Mouse (Mus musculus) midbrain, embryonic 15.5 days (tissue): ENCODE data around the gene Cdc42ep2. TPM values are rescaled to one million over a fixed set of nuclear protein-coding genes. Genes with fewer than 3 reads are reported as not detected.

ENCODE experiments used
- ATAC-seq: fragments of 200-750 bp; cut with Nextera tagmentation; replicated peaks from 2 replicates; pipeline ENCODE4 v1.8.0; 2017; ENCODE audit warnings: moderate TSS enrichment
- H3K27ac ChIP-seq: fragments of 300-500 bp; sonication (generic); 2 replicates; pipeline ENCODE4 v1.5.1; 2015; ENCODE audit warnings: mild to moderate bottlenecking, inconsistent platforms
- H3K27me3 ChIP-seq: fragments of 300-500 bp; sonication (generic); replicated peaks from 2 replicates; pipeline ENCODE4 v1.6.1; 2015; ENCODE audit warnings: inconsistent platforms
- H3K36me3 ChIP-seq: fragments of 300-500 bp; sonication (generic); replicated peaks from 2 replicates; pipeline ENCODE4 v1.6.1; 2015; ENCODE audit warnings: inconsistent platforms
- H3K4me1 ChIP-seq: fragments of 300-500 bp; sonication (generic); 2 replicates; pipeline ENCODE4 v1.6.1; 2015; ENCODE audit warnings: inconsistent platforms
- H3K4me2 ChIP-seq: fragments of 300-500 bp; sonication (generic); 2 replicates; pipeline ENCODE4 v1.6.1; 2015; ENCODE audit warnings: inconsistent platforms, mild to moderate bottlenecking, moderate library complexity
- H3K4me3 ChIP-seq: fragments of 300-500 bp; sonication (generic); 2 replicates; pipeline ENCODE4 v1.5.1; 2015; ENCODE audit warnings: mild to moderate bottlenecking, inconsistent platforms
- H3K9ac ChIP-seq: fragments of 300-500 bp; sonication (generic); 2 replicates; pipeline ENCODE4 v1.6.1; 2015; ENCODE audit warnings: mild to moderate bottlenecking, inconsistent platforms
- H3K9me3 ChIP-seq: fragments of 300-500 bp; sonication (generic); 2 replicates; pipeline ENCODE4 v1.6.1; 2016; ENCODE audit warnings: inconsistent platforms
- WGBS: fragments of 180-500 bp; shearing (Covaris S2); methylation state at CpG from one replicate; pipeline ENCODE4 v1.1.7; 2015; ENCODE audit warnings: mixed read lengths; 5-methylcytosine and 5-hydroxymethylcytosine counted together
- polyA plus RNA-seq: library from polyadenylated mRNA; unstranded; fragments of >200 nt; fragmentation: Nextera tagmentation; extraction: Ambion mirVana; gene quantifications from 2 replicates; pipeline ENCODE4 v1.2.1, GENCODE M21; 2015

Cdc42ep2 gene
- 16.3 and 16.7 TPM in 2 replicates for polyA plus RNA-seq

DNA sequence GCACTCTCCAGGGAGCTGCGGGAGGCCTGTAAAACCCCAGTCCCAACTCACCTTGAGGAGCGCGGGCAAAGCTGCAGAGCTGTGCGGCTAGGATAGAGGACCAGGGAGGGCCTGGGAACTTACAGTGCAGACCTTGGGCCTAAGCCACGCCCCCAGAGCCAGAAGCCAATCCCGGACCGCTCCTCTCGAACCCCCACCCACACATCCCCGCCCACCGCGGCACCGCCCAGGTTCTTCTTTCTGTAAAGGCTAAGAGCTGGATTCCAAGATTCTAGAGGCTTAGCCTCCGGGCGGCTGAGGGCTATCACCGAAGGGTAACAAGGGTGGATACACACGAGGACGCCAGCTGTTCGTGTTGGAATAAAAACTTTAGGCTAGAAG is at the start of gene Cdc42ep2:
Gene Cdc42ep2 (minus strand): TSS at position 104 of the 381 bp plus-strand sequence.
- no peaks in the 10 kb centered on the region for H3K36me3 ChIP-seq
- peak within 1 kb of the TSS; percentile 52 for H3K4me3 ChIP-seq
- peaks cover 25% of the 10 kb centered on the region for H3K4me1 ChIP-seq
- peak within 1 kb of the TSS; percentile 64 for H3K9ac ChIP-seq
- WGBS = under 1% methylated on average over 18 of the region's 18 CpGs
- H3K27ac ChIP-seq = peak within 1 kb of the TSS; percentile 73
- peak; percentile 96 for ATAC-seq
- H3K9me3 ChIP-seq = no peaks in the 10 kb centered on the region
- H3K27me3 ChIP-seq = no peaks in the 10 kb centered on the region; the same call in 1 of the 2 replicates
- H3K4me2 ChIP-seq = peak within 1 kb of the TSS; percentile 65

DNA sequence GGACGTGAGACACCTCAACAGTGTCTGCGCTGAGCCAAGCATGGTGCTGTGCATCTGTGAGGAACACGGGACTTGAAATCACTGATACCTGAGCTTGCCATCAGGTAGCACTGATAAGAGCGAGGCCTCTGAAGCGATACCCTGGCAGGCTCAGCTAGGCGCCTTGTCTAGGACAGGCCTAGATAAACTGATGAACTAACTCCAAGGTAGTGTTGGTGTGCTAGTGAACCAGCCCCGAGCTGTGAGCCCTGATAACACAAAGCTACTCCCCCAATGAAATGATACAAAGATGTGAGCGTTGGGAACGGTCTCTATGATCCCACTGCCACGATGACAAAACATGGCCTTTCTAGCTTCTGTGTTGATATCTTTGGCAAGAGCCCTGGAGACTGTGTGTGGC is 43.0 kb upstream of the Cdc42ep2 start:
- H3K4me2 ChIP-seq = no peak overlapping the region
- H3K9ac ChIP-seq = no peak overlapping the region
- H3K36me3 ChIP-seq = no peaks in the 10 kb centered on the region
- peaks cover 20% of the 10 kb centered on the region for H3K4me1 ChIP-seq
- no peak overlapping the region for H3K4me3 ChIP-seq
- H3K27me3 ChIP-seq = no peaks in the 10 kb centered on the region
- ATAC-seq = no peak
- H3K9me3 ChIP-seq = no peaks in the 10 kb centered on the region
- WGBS = 92% methylated on average over 10 of the region's 10 CpGs
- H3K27ac ChIP-seq = no peak overlapping the region

DNA sequence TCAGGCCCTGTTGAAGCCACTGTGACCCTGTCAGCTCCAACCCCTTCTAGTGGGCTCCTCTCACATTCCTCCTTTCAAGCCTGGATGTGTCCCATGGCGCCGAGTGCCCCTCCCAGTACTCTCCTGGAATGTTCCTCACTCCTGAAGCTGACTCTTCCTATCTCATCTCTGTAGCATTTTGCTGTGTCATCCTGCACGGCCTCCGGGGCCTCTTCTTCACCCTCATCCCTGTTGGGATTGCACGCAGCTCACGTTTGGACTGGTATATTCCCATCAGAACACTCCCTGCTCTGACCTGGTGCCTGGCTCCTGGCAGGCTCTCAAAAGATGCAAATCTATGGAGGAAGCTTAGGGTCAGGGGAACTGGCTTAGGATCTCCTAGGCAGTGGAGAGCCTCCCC is 42.2 kb upstream of the Cdc42ep2 start:
- Histone ChIP-seq H3K27ac (no peak overlapping the region), H3K4me1 (peaks cover 25% of the 10 kb centered on the region), H3K27me3 (no peaks in the 10 kb centered on the region), H3K4me3 (no peak overlapping the region), H3K4me2 (no peak overlapping the region), H3K36me3 (no peaks in the 10 kb centered on the region), H3K9ac (no peak overlapping the region), H3K9me3 (no peaks in the 10 kb centered on the region)
- ATAC-seq = no peak
- WGBS = 78% methylated on average over 6 of the region's 6 CpGs

DNA sequence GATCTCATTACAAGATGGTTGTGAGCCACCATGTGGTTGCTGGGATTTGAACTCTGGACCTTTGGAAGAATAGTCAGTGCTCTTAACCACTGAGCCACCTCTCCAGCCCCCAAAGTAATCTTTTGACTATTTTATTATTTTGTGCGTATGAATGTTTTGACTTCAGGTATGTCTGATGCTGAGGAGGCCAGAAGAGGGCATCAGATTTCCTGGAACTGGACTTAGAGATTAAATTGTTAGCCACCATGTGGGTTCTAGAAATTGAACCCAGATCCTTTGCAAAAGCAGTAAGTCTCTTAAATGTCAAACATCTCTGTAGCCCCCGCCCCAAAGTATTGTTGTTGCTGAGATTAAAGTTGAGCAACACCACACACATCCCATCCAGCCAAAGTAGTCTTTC is 41.3 kb upstream of the Cdc42ep2 start:
- Histone ChIP-seq H3K9me3 (no peaks in the 10 kb centered on the region), H3K9ac (no peak overlapping the region), H3K27ac (no peak overlapping the region), H3K4me2 (no peak overlapping the region), H3K4me1 (peaks cover 25% of the 10 kb centered on the region), H3K4me3 (no peak overlapping the region), H3K36me3 (no peaks in the 10 kb centered on the region), H3K27me3 (no peaks in the 10 kb centered on the region)
- WGBS = 92% methylated on average over 2 of the region's 2 CpGs
- ATAC-seq = no peak

DNA sequence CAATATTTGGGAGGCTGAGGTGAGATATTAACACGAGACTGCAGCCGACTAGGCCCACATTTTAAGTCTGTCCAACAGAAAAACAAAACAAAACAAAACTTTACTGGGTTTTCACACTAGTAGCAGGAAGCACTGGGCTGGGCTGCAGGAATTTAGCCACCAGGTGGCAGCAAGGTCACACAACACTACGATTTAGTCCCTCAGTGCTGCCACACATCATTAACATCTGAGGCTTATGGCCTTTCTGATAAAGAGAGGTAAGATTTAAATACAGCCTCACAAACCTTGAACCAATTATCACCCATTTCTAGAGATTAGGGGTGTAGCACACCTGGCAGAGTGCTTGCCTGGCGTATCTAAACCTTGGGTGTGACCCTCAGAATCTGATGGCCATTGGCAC is 40.7 kb upstream of the Cdc42ep2 start:
- H3K9ac ChIP-seq = no peak overlapping the region
- no peaks in the 10 kb centered on the region for H3K36me3 ChIP-seq
- no peak overlapping the region for H3K4me3 ChIP-seq
- peaks cover 25% of the 10 kb centered on the region for H3K4me1 ChIP-seq
- no peak overlapping the region for H3K27ac ChIP-seq
- no peaks in the 10 kb centered on the region for H3K27me3 ChIP-seq
- 17% methylated on average over 4 of the region's 4 CpGs for WGBS
- no peaks in the 10 kb centered on the region for H3K9me3 ChIP-seq
- ATAC-seq = 0 out of 2 replicates have a peak, but pooled peaks have one; percentile 61
- no peak overlapping the region for H3K4me2 ChIP-seq

DNA sequence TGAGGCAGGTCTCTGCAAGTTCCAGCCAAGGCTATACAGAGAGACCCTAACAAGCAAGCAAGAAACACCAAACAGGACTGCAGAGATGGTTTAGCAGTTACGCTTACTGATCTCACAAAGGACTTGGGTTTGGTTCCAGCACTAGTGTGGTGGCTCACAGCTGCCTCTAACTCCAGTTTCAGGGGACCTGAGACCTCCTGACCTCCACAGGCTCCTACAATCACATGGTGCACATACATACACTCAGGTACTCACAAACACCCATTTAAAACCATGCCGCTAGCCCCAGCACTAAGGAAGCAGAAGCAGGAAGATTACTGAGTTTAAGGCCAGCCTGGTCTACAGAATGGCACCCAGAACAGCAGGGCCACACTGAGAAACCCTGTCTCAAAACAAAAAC is 40.2 kb upstream of the Cdc42ep2 start:
- H3K27ac ChIP-seq = peak overlapping the region; percentile 71
- peaks cover 25% of the 10 kb centered on the region for H3K4me1 ChIP-seq
- 86% methylated on average over 2 of the region's 2 CpGs for WGBS
- H3K27me3 ChIP-seq = no peaks in the 10 kb centered on the region
- peak overlapping the region; percentile 62 for H3K4me3 ChIP-seq
- ATAC-seq = no peak
- H3K4me2 ChIP-seq = peak overlapping the region; percentile 93
- no peaks in the 10 kb centered on the region for H3K9me3 ChIP-seq
- H3K9ac ChIP-seq = peak overlapping the region; percentile 66; the same call in 1 of the 2 replicates
- H3K36me3 ChIP-seq = no peaks in the 10 kb centered on the region

DNA sequence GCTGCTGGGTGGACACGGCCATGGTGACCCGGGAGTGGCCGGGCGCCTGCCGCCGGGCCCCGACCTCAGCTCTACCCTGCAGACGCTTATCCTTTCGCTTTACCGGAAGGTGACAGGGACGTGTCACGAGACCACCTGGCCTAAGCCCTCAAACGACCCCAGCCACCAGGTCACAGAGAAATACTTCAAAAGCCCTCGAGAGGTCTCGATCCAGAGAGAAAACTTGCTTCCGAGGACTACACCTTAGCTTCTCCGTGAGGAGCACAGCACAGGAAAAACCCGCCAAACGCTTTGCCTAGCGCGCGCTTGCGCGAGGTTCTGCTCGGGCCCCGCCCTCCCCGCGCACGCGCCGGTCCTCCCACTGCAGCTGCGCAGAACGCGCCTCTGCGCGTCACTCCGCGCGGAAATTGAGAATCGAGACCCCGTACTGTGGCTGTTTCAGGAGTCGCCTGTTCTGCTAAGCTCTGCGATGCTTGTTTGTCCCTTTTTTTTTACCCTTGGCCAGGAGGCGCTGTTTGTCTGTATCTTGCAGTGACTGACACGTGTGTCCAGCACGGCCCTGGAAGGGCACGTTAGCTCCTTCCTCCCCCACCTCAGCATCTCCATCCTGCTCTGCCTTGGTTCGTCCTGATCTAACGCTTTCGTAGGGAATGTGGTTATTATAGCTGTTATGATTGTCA is 39.4 kb upstream of the Cdc42ep2 start, which contains the start of gene Pola2:
Gene Pola2 (minus strand): TSS at position 320 of the 680 bp plus-strand sequence.
- Histone ChIP-seq H3K27ac (peak within 1 kb of the TSS; percentile 71), H3K36me3 (no peaks in the 10 kb centered on the region), H3K9ac (peak within 1 kb of the TSS; percentile 66), H3K27me3 (no peaks in the 10 kb centered on the region), H3K4me2 (peak within 1 kb of the TSS; percentile 93), H3K4me3 (peak within 1 kb of the TSS; percentile 62), H3K4me1 (peaks cover 25% of the 10 kb centered on the region), H3K9me3 (no peaks in the 10 kb centered on the region)
- WGBS = under 1% methylated on average over 50 of the region's 50 CpGs
- peak; percentile 91 for ATAC-seq

DNA sequence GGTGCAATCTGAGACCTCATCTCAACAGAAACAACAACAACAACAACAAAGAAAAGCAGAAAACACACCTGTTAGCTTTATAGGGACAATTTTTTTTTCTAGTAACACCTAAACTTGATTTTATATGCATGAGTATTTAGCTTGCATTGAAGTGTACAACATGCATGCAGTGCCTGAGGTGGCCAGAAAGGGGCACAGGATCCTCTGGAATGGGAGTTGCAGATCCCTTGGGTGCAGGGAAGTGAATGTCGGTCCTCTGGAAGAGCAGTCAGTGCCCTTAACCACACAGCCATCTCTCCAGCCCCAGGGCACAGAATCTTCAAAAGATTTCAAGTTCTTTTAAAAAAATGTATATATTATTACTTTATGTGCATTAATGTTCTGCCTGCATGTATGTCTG is 38.0 kb upstream of the Cdc42ep2 start:
- Histone ChIP-seq H3K9ac (no peak overlapping the region), H3K4me1 (peaks cover 25% of the 10 kb centered on the region), H3K4me3 (no peak overlapping the region), H3K27me3 (no peaks in the 10 kb centered on the region), H3K9me3 (no peaks in the 10 kb centered on the region), H3K4me2 (peak overlapping the region; percentile 93), H3K27ac (no peak overlapping the region), H3K36me3 (no peaks in the 10 kb centered on the region)
- 16% methylated on average over 1 of the region's 1 CpGs for WGBS
- ATAC-seq = no peak

DNA sequence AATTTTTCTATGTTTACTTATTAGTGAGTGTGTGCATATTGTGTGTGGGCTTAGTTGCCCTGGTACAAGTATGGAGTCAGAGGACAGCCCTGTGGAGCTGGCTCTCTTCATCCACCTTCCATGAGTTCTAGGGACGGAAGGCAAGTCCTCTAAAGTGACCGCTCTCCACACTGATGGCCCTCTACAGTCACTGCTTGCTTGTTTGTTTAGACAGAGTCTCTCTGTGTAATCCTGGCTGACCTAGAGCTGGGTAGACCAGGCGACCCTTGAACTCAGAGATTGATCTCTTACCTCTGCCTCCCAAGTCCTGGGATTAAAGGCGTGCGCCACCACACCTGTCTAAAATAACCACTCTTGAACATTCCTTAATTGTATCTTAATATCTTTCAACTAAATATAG is 32.8 kb upstream of the Cdc42ep2 start:
- H3K4me1 ChIP-seq = peaks cover 2% of the 10 kb centered on the region
- H3K9ac ChIP-seq = no peak overlapping the region
- H3K4me3 ChIP-seq = no peak overlapping the region
- H3K4me2 ChIP-seq = no peak overlapping the region
- no peaks in the 10 kb centered on the region for H3K36me3 ChIP-seq
- H3K27me3 ChIP-seq = no peaks in the 10 kb centered on the region
- H3K9me3 ChIP-seq = no peaks in the 10 kb centered on the region
- no peak for ATAC-seq
- WGBS = 91% methylated on average over 5 of the region's 5 CpGs
- no peak overlapping the region for H3K27ac ChIP-seq

DNA sequence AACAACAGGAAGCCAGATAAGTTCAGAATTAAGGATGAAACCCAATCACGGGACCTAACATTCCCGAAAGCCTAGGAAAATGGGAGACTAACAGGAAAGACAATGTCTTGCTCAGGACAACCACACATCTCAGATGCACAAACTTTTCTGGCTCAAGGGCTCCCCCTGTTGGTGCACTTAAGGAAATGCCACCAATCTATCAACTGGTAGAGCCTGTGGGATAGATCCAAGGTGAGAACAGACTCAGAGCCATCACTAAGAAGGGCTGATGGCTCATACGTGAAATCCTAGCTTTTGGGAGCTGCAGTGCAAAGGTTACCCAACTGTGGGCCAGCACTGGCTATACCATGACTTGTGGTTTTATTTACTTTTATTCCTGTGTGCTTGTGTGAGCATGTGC is 32.1 kb upstream of the Cdc42ep2 start:
- Histone ChIP-seq H3K4me3 (no peak overlapping the region), H3K4me1 (no peaks in the 10 kb centered on the region), H3K27ac (no peak overlapping the region), H3K9me3 (no peaks in the 10 kb centered on the region), H3K9ac (no peak overlapping the region), H3K4me2 (no peak overlapping the region), H3K27me3 (no peaks in the 10 kb centered on the region), H3K36me3 (0 out of 2 replicates have a peak, but pooled peaks cover 3% of the 10 kb centered on the region)
- 17% methylated on average over 3 of the region's 3 CpGs for WGBS
- no peak; the same call in 1 of the 2 replicates for ATAC-seq

DNA sequence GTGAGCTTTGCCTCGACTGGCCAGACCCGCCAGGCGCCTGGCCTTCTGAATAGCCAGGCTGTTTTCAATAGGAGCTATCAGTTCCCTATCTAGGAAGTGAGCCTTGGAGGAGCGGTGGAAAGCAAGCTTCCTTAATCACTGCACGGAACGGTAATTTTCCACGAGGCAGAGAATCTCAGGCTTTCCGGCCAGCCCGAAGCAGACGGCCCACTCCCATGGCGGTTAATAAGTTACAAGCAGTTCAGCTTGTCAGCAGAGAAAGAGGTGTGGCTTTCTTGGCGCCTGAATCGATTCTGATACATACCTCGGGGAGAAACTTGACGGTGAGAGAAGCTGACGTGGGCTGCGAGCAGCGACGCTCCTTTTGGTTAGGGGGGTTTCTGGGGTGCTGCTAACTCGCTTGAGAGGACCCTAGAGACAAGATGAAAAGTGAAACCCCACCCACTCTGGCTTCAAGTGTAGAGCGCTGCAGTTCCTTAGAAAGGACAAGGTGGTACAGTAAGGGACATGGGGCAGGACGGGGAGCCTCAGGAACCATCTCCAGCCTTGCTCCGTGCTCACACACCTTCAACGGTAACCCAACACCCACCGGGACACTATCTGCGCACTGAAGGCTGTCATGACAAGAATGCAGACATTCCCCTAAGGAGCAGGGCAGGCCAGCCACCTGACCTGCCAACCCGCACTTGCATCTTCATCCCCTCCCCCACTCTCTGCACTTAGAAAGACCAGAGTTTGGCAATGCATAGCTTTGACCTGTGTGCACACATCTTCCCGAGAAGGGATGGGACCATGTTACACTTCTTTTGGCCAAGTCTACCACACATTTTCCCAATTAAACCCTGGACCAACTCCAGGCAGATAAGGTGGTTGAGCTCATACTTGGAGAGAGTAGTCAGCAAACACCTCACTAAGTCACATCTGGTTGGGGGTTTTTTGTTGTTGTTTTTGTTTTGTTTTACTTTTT is 31.4 kb upstream of the Cdc42ep2 start:
- H3K4me3 ChIP-seq = no peak overlapping the region
- WGBS = 90% methylated on average over 28 of the region's 28 CpGs
- ATAC-seq = no peak
- H3K4me2 ChIP-seq = no peak overlapping the region
- no peaks in the 10 kb centered on the region for H3K27me3 ChIP-seq
- no peaks in the 10 kb centered on the region for H3K9me3 ChIP-seq
- H3K36me3 ChIP-seq = 0 out of 2 replicates have a peak, but pooled peaks cover 6% of the 10 kb centered on the region
- no peak overlapping the region for H3K27ac ChIP-seq
- H3K4me1 ChIP-seq = no peaks in the 10 kb centered on the region
- no peak overlapping the region for H3K9ac ChIP-seq

DNA sequence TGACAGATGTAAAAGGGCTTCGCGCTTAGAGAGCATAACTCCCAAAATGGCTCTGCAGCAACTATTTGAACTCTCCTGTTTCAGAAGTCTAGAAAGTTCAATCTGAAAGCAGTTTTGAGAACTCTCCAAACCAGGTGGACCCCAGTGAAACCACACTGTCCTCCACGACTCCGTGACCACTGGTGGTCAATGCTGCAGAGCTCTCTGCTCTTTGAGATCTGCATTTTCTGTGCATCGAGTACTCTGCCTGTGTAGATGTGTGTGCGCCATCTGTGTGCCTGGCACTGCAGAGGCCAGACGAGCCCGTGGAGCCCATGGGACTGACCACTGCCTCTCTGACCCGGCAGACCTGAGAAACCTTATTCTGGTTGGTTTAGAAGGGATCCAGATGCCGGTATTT is 30.3 kb upstream of the Cdc42ep2 start:
- Histone ChIP-seq H3K27ac (no peak overlapping the region), H3K4me2 (no peak overlapping the region), H3K27me3 (no peaks in the 10 kb centered on the region), H3K36me3 (0 out of 2 replicates have a peak, but pooled peaks cover 6% of the 10 kb centered on the region), H3K4me1 (no peaks in the 10 kb centered on the region), H3K4me3 (no peak overlapping the region), H3K9ac (no peak overlapping the region), H3K9me3 (no peaks in the 10 kb centered on the region)
- WGBS = 98% methylated on average over 10 of the region's 10 CpGs
- ATAC-seq = no peak
